Mouse (Mus musculus) liver, adult 2 months (tissue): ENCODE measurements around the gene Zbtb22.

Experiments
- CTCF ChIP-seq: fragments of 200-500 bp; IDR thresholded peaks from 2 replicates; pipeline ENCODE4 v1.5.1; 2011; ENCODE audit warnings: low read depth, low read length, control low read depth
- POLR2A ChIP-seq: fragments of 200-500 bp; IDR thresholded peaks from 2 replicates; pipeline ENCODE4 v1.6.1; 2011; ENCODE audit warnings: low read length, control low read depth; ENCODE audit not compliant: insufficient read depth; ENCODE audit errors: extremely low read depth

GRCm38 (mm10) chr17:33957493-33957892 lies 41.8 kb downstream of the Zbtb22 start:
- no peak for TF ChIP-seq CTCF
- TF ChIP-seq POLR2A, result no peak
